Mouse (Mus musculus) midbrain, embryonic 13.5 days (tissue): ENCODE data around the gene Cxadr. TPM values are rescaled to one million over a fixed set of nuclear protein-coding genes. Genes with fewer than 3 reads are reported as not detected.
A peak's percentile ranks its signal among the peaks of the same experiment; 100 is the strongest.

Experiments used
- ATAC-seq: fragments of 200-750 bp; cut with Nextera tagmentation; 2 replicates; pipeline ENCODE4 v1.8.0; 2017; ENCODE audit warnings: mild to moderate bottlenecking, moderate TSS enrichment, moderate library complexity
- H3K27ac ChIP-seq: fragments of 300-500 bp; sonication (generic); 2 replicates; pipeline ENCODE4 v1.5.1; 2015; ENCODE audit warnings: inconsistent platforms, mild to moderate bottlenecking, moderate library complexity
- H3K27me3 ChIP-seq: fragments of 300-500 bp; sonication (generic); 2 replicates; pipeline ENCODE4 v1.6.1; 2015; ENCODE audit warnings: mild to moderate bottlenecking, inconsistent platforms
- H3K36me3 ChIP-seq: fragments of 300-500 bp; sonication (generic); 2 replicates; pipeline ENCODE4 v1.6.1; 2015; ENCODE audit warnings: mild to moderate bottlenecking, inconsistent platforms
- H3K4me1 ChIP-seq: fragments of 300-500 bp; sonication (generic); replicated peaks from 2 replicates; pipeline ENCODE4 v1.6.1; 2015; ENCODE audit warnings: inconsistent platforms
- H3K4me2 ChIP-seq: fragments of 300-500 bp; sonication (generic); replicated peaks from 2 replicates; pipeline ENCODE4 v1.6.1; 2015; ENCODE audit warnings: moderate library complexity, mild to moderate bottlenecking, inconsistent platforms
- H3K4me3 ChIP-seq: fragments of 300-500 bp; sonication (generic); replicated peaks from 2 replicates; pipeline ENCODE4 v1.5.1; 2015; ENCODE audit warnings: mild to moderate bottlenecking, inconsistent platforms
- H3K9ac ChIP-seq: fragments of 300-500 bp; sonication (generic); replicated peaks from 2 replicates; pipeline ENCODE4 v1.6.1; 2015; ENCODE audit warnings: mild to moderate bottlenecking, inconsistent platforms
- H3K9me3 ChIP-seq: fragments of 300-500 bp; sonication (generic); 2 replicates; pipeline ENCODE4 v1.6.1; 2016; ENCODE audit warnings: mild to moderate bottlenecking, inconsistent platforms
- WGBS: fragments of 180-500 bp; shearing (Covaris S2); methylation state at CpG from one replicate; pipeline ENCODE4 v1.1.7; 2015; 5-methylcytosine and 5-hydroxymethylcytosine counted together
- polyA plus RNA-seq: library from polyadenylated mRNA; unstranded; fragments of >200 nt; fragmentation: Nextera tagmentation; extraction: Ambion mirVana; gene quantifications from 2 replicates; pipeline ENCODE4 v1.2.1, GENCODE M21; 2015

Gene Cxadr
- polyA plus RNA-seq, 1 experiment from 2014 or later = 135 TPM

GRCm38 (mm10) chr16:78280093-78280881 lies 21.0 kb upstream of the Cxadr start:
- no peak overlapping the region for H3K27ac ChIP-seq
- H3K9ac ChIP-seq = no peak overlapping the region
- H3K27me3 ChIP-seq = no peaks in the 10 kb centered on the region
- no peaks in the 10 kb centered on the region for H3K36me3 ChIP-seq
- no peak overlapping the region for H3K4me2 ChIP-seq
- H3K9me3 ChIP-seq = no peaks in the 10 kb centered on the region
- ATAC-seq = 0 out of 2 replicates have a peak, but pooled peaks have one; percentile 43
- H3K4me1 ChIP-seq = 0 out of 2 replicates have a peak, but pooled peaks cover under 1% of the 10 kb centered on the region
- no peak overlapping the region for H3K4me3 ChIP-seq
- 84% methylated on average over 5 of the region's 5 CpGs for WGBS

GRCm38 (mm10) chr16:78283231-78283630 lies 18.1 kb upstream of the Cxadr start:
- no peak for ATAC-seq
- 82% methylated on average over 5 of the region's 5 CpGs for WGBS
- Histone ChIP-seq H3K27ac (no peak overlapping the region), H3K4me3 (no peak overlapping the region), H3K9ac (no peak overlapping the region), H3K36me3 (no peaks in the 10 kb centered on the region), H3K9me3 (no peaks in the 10 kb centered on the region), H3K4me1 (no peaks in the 10 kb centered on the region), H3K4me2 (no peak overlapping the region), H3K27me3 (no peaks in the 10 kb centered on the region)

DNA sequence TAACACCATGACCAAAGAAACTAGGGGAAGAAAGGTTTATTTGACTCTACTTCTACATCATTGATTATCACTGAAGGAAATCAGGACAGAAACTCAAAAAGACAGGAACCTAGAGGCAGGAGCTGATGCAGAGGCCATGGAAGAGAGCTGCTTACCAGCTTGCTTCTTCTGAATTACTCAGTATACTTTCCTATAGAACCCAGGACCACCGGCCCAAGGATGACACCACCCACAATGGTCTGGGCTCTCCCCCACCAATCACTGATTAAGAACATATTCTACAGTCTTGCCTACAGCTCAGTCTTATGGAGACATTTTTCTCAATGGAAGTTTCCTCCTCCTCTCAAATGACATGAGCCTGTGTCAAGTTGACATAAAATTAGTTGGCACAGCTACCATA lies 7.2 kb upstream of the Cxadr start:
- Histone ChIP-seq H3K27me3 (no peaks in the 10 kb centered on the region), H3K4me3 (no peak overlapping the region), H3K36me3 (no peaks in the 10 kb centered on the region), H3K9ac (no peak overlapping the region), H3K4me2 (no peak overlapping the region), H3K27ac (no peak overlapping the region), H3K9me3 (no peaks in the 10 kb centered on the region), H3K4me1 (no peaks in the 10 kb centered on the region)
- ATAC-seq = no peak
- 91% methylated on average over 1 of the region's 1 CpGs for WGBS

DNA sequence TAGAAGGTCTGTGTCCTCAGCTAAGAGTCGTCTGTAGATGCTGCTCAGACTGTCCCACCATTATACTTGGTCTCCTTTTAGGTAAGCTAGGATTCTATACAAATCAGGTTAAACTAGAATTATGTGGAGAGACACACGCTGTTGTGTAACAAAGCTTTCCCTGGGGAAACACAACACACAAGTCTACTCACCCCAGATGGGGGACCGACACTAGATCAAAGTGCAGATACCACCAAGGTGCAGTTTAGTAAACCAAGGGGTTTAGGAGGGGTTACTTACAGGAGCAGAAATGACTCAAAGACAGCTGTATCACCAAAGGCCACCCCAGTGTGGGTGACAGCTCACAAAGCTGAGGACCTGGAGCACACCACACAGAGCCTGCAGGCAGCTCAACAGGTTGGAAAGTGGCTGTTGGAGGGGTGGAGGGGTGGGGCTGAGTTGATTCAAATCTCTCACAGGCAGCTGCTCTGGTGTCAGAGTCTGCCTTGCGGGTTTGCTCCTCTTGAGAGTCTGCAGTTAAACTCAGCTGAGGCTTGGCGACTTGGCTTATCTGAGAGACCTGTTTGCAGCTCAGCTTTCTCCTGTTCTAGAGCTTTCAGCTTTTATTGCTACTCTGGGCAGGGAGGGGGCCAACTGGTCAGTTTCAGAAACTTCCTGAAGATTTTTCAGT lies 6.5 kb upstream of the Cxadr start:
- Histone ChIP-seq H3K4me1 (no peaks in the 10 kb centered on the region), H3K27me3 (no peaks in the 10 kb centered on the region)
- WGBS = 55% methylated on average over 5 of the region's 5 CpGs

DNA sequence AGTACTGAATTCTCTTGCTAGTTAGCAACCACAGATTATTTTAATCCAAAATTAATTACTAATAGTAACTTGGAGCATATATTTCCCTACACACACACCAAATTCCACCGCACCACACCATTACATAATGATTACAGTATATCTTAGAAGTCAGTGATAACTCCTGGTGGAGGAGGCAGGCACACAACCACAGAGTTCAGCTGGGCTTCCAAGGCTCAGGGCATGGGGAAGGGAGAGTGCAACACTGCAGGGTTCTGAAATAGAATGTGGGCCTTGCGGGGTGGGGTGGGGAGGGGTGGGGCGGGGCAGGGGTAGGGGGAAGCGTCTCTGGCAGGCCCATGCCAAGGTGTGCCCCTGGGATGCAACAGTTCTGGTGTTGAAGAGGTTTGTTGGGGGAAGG lies 5.7 kb upstream of the Cxadr start:
- ATAC-seq = no peak
- Histone ChIP-seq H3K4me2 (no peak overlapping the region), H3K9ac (no peak overlapping the region), H3K4me3 (no peak overlapping the region), H3K27me3 (no peaks in the 10 kb centered on the region), H3K9me3 (no peaks in the 10 kb centered on the region), H3K36me3 (no peaks in the 10 kb centered on the region), H3K4me1 (peaks cover under 1% of the 10 kb centered on the region; the same call in 1 of the 2 replicates), H3K27ac (no peak overlapping the region)
- WGBS = 50% methylated on average over 4 of the region's 4 CpGs

More for the DNA sequence above, 6.5 kb upstream of the Cxadr start:
- Histone ChIP-seq H3K36me3 (no peaks in the 10 kb centered on the region), H3K4me3 (no peak overlapping the region), H3K27ac (no peak overlapping the region), H3K4me2 (no peak overlapping the region), H3K9ac (no peak overlapping the region), H3K9me3 (no peaks in the 10 kb centered on the region)
- no peak for ATAC-seq

- no peak for ATAC-seq
- 67% methylated on average over 9 of the region's 9 CpGs for WGBS
- Histone ChIP-seq H3K4me1 (peaks cover 5% of the 10 kb centered on the region; the same call in 1 of the 2 replicates), H3K36me3 (no peaks in the 10 kb centered on the region), H3K4me3 (no peak overlapping the region), H3K27ac (no peak overlapping the region), H3K9me3 (no peaks in the 10 kb centered on the region), H3K4me2 (no peak overlapping the region), H3K27me3 (no peaks in the 10 kb centered on the region), H3K9ac (no peak overlapping the region)
Observed at GRCm38 (mm10) chr16:78296114-78296513, 5.2 kb upstream of the Cxadr start.

DNA sequence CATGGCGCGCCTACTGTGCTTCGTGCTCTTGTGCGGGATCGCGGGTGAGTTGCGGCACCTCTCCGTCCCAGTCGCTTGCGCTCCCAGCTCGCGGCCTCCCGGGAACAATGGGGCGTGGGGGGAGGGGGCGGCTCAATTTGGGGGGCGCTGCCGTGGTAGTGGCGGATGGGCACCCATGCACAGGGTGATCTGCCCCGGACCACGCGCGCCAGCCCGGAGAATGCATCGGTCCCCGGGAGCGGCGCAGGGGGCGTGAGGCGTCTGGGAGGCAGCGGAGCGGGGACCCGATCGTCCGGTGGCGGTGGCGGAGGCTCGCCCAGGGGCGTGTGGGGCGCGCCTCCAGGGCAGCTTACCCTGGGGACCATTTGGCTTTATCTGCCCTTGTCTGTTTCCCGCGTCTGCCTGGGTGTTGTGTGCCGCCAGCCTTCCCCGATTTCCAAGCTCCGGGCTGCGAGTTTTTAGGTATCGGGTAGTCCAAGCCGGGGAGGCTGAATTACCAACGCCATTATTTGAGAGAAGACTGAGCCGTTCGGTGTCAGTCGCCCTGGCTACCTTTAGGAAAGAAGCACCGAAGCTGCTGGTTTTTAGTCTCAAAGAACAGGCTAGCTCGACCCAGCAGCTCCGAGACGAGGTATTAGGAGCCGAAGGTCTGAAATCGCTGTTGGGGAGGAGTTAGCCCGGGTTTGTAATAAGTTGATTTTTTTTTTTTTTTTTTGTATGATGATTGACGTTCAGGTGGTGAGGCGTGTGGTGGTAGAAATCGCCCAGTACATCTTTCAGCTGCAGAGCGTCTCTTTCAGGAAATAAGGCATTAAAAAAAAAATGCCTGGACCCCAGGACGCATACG lies 765 bp downstream of the Cxadr start:
- no peaks in the 10 kb centered on the region for H3K27me3 ChIP-seq
- peak overlapping the region; percentile 93 for H3K4me3 ChIP-seq
- H3K9ac ChIP-seq = peak overlapping the region; percentile 96
- H3K9me3 ChIP-seq = no peaks in the 10 kb centered on the region
- under 1% methylated on average over 64 of the region's 65 CpGs for WGBS
- peak overlapping the region; percentile 63 for H3K4me2 ChIP-seq
- H3K27ac ChIP-seq = peak overlapping the region; percentile 95
- peaks cover 34% of the 10 kb centered on the region for H3K4me1 ChIP-seq
- peaks cover 4% of the 10 kb centered on the region; the same call in 1 of the 2 replicates for H3K36me3 ChIP-seq
- peak; percentile 72 for ATAC-seq

DNA sequence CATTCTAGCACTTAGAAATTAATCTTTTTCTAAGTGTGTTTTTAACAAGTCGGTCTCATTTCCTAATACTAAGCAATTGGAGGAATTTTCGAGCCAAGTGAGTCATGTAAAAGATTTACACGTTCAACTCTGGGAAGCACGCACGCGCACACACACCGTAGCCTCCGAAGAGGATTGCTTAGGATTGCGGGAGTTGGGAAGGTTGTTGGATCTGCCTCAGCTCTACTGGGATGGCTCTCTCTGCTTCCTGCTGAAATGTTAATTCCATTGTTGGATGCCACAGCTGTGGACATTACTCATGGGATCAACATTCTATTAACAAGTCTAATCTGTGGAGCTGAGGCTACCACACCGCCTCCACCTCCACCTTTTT lies 1.4 kb downstream of the Cxadr start:
- WGBS = 1% methylated on average over 10 of the region's 10 CpGs
- H3K4me3 ChIP-seq = peak overlapping the region; percentile 93
- H3K4me1 ChIP-seq = peaks cover 34% of the 10 kb centered on the region
- no peaks in the 10 kb centered on the region for H3K9me3 ChIP-seq
- peak overlapping the region; percentile 96 for H3K9ac ChIP-seq
- peak overlapping the region; percentile 95 for H3K27ac ChIP-seq
- ATAC-seq = no peak
- H3K27me3 ChIP-seq = no peaks in the 10 kb centered on the region
- peaks cover 4% of the 10 kb centered on the region; the same call in 1 of the 2 replicates for H3K36me3 ChIP-seq
- H3K4me2 ChIP-seq = peak overlapping the region; percentile 63

DNA sequence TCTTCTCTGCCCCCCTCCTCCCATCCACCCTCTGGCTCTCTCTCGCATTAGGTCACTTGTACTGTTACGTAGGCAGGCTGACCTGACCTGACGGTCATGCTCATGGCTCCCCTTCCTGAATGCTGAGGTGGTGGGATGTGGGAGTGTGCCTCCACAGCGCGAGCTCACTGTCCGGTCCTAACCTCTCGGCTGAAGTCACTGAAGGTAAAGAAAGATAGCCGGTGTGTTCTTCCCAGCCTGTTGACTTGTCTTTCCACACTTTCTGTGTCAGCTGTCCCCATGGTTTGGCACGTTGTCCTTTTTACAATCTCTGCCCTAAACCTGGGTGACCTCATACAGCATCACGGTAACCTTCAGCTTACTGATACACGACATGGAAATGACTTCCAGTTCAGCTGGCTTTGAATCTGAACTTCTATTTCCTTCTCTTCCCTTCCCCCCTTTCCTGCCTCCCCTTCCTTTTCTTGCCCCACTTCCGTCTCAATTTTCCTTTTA lies 4.4 kb downstream of the Cxadr start:
- Histone ChIP-seq H3K27ac (no peak overlapping the region), H3K4me1 (peaks cover 43% of the 10 kb centered on the region), H3K9me3 (no peaks in the 10 kb centered on the region), H3K4me3 (no peak overlapping the region), H3K4me2 (no peak overlapping the region), H3K9ac (no peak overlapping the region), H3K36me3 (peaks cover 14% of the 10 kb centered on the region), H3K27me3 (no peaks in the 10 kb centered on the region)
- 90% methylated on average over 12 of the region's 12 CpGs for WGBS
- ATAC-seq = no peak

GRCm38 (mm10) chr16:78306606-78307005 lies 5.3 kb downstream of the Cxadr start:
- 88% methylated on average over 8 of the region's 8 CpGs for WGBS
- H3K4me3 ChIP-seq = no peak overlapping the region
- ATAC-seq = no peak

DNA sequence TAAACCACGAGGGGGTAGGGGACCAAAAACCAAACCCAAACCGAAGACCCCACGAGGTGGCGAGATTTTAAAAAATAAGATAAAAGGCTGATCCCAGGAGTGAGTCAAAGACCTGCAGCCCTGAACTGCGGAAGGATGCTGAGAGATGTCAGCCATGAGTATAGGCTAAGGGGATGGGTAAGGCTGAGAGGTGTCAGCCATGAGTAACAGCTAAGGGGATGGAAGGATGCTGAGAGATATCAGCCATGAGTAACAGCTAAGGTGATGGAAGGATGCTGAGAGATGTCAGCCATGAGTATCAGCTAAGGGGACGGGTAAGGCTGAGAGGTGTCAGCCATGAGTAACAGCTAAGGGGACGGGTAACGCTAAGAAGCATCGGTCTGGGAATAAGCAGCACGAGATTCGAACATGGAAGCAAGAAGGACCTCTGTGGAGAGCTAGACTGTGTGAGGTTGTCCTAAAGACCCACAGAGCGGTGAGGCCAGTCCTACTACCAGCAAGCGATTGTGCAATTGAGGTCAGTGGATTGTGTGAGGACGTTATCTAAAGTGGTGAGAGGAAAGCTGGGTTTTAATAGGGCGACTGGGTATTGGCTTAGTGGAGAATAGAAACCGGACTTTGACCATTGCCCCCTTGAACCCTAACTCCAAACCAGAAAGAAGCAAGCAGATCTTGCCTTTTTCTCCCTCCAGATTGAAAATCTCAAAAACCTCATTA lies 6.3 kb downstream of the Cxadr start:
- no peak for ATAC-seq
- H3K27me3 ChIP-seq = no peaks in the 10 kb centered on the region
- H3K4me1 ChIP-seq = peaks cover 50% of the 10 kb centered on the region

More at GRCm38 (mm10) chr16:78306606-78307005, 5.3 kb downstream of the Cxadr start:
- Histone ChIP-seq H3K9me3 (no peaks in the 10 kb centered on the region), H3K9ac (no peak overlapping the region), H3K27me3 (no peaks in the 10 kb centered on the region), H3K27ac (no peak overlapping the region), H3K36me3 (peaks cover 14% of the 10 kb centered on the region), H3K4me2 (no peak overlapping the region), H3K4me1 (peaks cover 46% of the 10 kb centered on the region)

More for the DNA sequence above, 6.3 kb downstream of the Cxadr start:
- Histone ChIP-seq H3K36me3 (peaks cover 14% of the 10 kb centered on the region), H3K9me3 (no peaks in the 10 kb centered on the region), H3K27ac (no peak overlapping the region), H3K4me2 (no peak overlapping the region), H3K9ac (no peak overlapping the region), H3K4me3 (no peak overlapping the region)
- 96% methylated on average over 16 of the region's 16 CpGs for WGBS
